Mouse (Mus musculus) small intestine, adult 2 months (tissue): Measurements from ENCODE around the gene Ugt1a9.

Experiments used
- CTCF ChIP-seq: fragments of 200-500 bp; IDR thresholded peaks from 2 replicates; pipeline ENCODE4 v1.5.1; 2012; ENCODE audit warnings: low read depth, mild to moderate bottlenecking, control low read depth, inconsistent platforms, low read length, moderate library complexity, mixed read lengths; ENCODE audit not compliant: insufficient replicate concordance, insufficient read length; ENCODE audit errors: extremely low read depth
- POLR2A ChIP-seq: fragments of 200-500 bp; IDR thresholded peaks from 2 replicates; pipeline ENCODE4 v1.6.1; 2012; ENCODE audit warnings: low read depth, mild to moderate bottlenecking, control low read depth, inconsistent platforms, low read length, moderate library complexity

DNA sequence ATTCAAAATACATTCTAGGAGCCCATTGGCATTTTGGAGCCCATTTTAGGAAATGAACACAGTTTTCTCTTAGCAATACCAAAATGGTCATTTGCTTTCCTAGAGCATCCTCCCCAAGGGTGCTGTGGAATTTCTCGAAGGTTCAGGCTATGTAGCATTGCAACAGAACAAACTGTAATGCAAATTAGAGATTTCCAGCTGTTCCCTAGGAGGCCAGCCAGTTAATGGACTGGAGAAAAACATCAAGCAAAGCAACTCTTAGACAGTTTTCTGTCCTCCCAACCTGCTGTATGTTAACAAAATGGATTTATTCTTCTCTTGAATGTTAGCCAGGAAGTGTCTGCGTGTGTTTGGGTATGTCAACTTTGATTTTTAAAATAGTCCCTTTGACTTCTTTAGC, 66.0 kb downstream of the Ugt1a9 start:
- no peak for TF ChIP-seq POLR2A
- TF ChIP-seq CTCF, result no peak
